Mouse (Mus musculus) neural tube, embryonic 14.5 days (tissue): ENCODE measurements at regions not wholly inside any gene's neighbourhood (a gene's known extent, or its start where the extent isn't known, plus 50 kb on each side); places are given as distances from the start of the nearest gene placed in this dataset.

Source experiments
- ATAC-seq: fragments of 200-750 bp; cut with Nextera tagmentation; 2 replicates; pipeline ENCODE4 v1.8.0; 2017; ENCODE audit warnings: low read depth, mild to moderate bottlenecking, moderate TSS enrichment, moderate library complexity
- H3K27ac ChIP-seq: fragments of 300-500 bp; sonication (generic); 2 replicates; pipeline ENCODE4 v1.5.1; 2014; ENCODE audit warnings: low read depth, mild to moderate bottlenecking, control low read depth, low read length, moderate library complexity, mixed read lengths
- H3K27me3 ChIP-seq: fragments of 300-500 bp; sonication (generic); 2 replicates; pipeline ENCODE4 v1.6.1; 2014; ENCODE audit warnings: low read length; ENCODE audit not compliant: control insufficient read depth, insufficient read depth
- H3K36me3 ChIP-seq: fragments of 300-500 bp; sonication (generic); 2 replicates; pipeline ENCODE4 v1.6.1; 2014; ENCODE audit warnings: low read length, mixed read lengths; ENCODE audit not compliant: control insufficient read depth, insufficient read depth
- H3K4me1 ChIP-seq: fragments of 300-500 bp; sonication (generic); 2 replicates; pipeline ENCODE4 v1.6.1; 2014; ENCODE audit warnings: low read length; ENCODE audit not compliant: control insufficient read depth, insufficient read depth
- H3K4me2 ChIP-seq: fragments of 300-500 bp; sonication (generic); 2 replicates; pipeline ENCODE4 v1.6.1; 2014; ENCODE audit warnings: mild to moderate bottlenecking, low read depth, low read length, control low read depth
- H3K4me3 ChIP-seq: fragments of 300-500 bp; sonication (generic); 2 replicates; pipeline ENCODE4 v1.5.1; 2014; ENCODE audit warnings: low read depth, low read length, control low read depth, mixed read lengths
- H3K9ac ChIP-seq: fragments of 300-500 bp; sonication (generic); replicated peaks from 2 replicates; pipeline ENCODE4 v1.6.1; 2014; ENCODE audit warnings: low read depth, mild to moderate bottlenecking, control low read depth, low read length, mixed read lengths
- H3K9me3 ChIP-seq: fragments of 300-500 bp; sonication (generic); 2 replicates; pipeline ENCODE4 v1.6.1; 2016; ENCODE audit warnings: low read length; ENCODE audit not compliant: control insufficient read depth
- WGBS: fragments of 180-500 bp; shearing (Covaris S2); extraction: QIAGEN DNeasy Blood & Tissue Kit; methylation state at CpG from one replicate; pipeline ENCODE4 v1.1.7; 2014; 5-methylcytosine and 5-hydroxymethylcytosine counted together

GRCm38 (mm10) chr3:100751211-100751610 is 65.9 kb upstream of the Man1a2 start:
- 89% methylated on average over 1 of the region's 1 CpGs for WGBS
- H3K27me3 ChIP-seq = no peaks in the 10 kb centered on the region
- H3K4me3 ChIP-seq = no peak overlapping the region
- no peak for ATAC-seq
- H3K4me2 ChIP-seq = no peak overlapping the region
- H3K27ac ChIP-seq = no peak overlapping the region
- no peak overlapping the region for H3K9ac ChIP-seq
- no peaks in the 10 kb centered on the region for H3K9me3 ChIP-seq
- no peaks in the 10 kb centered on the region for H3K36me3 ChIP-seq
- no peaks in the 10 kb centered on the region for H3K4me1 ChIP-seq

- no peaks in the 10 kb centered on the region for H3K9me3 ChIP-seq
- H3K9ac ChIP-seq = no peak overlapping the region
- no peak overlapping the region for H3K27ac ChIP-seq
- H3K4me3 ChIP-seq = no peak overlapping the region
- ATAC-seq = no peak
- 82% methylated on average over 6 of the region's 6 CpGs for WGBS
- no peaks in the 10 kb centered on the region for H3K4me1 ChIP-seq
- H3K27me3 ChIP-seq = no peaks in the 10 kb centered on the region
- no peak overlapping the region for H3K4me2 ChIP-seq
- H3K36me3 ChIP-seq = no peaks in the 10 kb centered on the region
Observed at GRCm38 (mm10) chr3:100748727-100749126, 63.4 kb upstream of the Man1a2 start.

- Histone ChIP-seq H3K4me1 (no peaks in the 10 kb centered on the region), H3K9me3 (no peaks in the 10 kb centered on the region), H3K27ac (no peak overlapping the region), H3K4me3 (no peak overlapping the region), H3K9ac (no peak overlapping the region), H3K36me3 (no peaks in the 10 kb centered on the region), H3K4me2 (no peak overlapping the region), H3K27me3 (no peaks in the 10 kb centered on the region)
- ATAC-seq = no peak
- WGBS = 90% methylated on average over 2 of the region's 2 CpGs
Observed at GRCm38 (mm10) chr3:100748309-100748691, 63.0 kb upstream of the Man1a2 start.

- H3K4me2 ChIP-seq = no peak overlapping the region
- H3K9me3 ChIP-seq = no peaks in the 10 kb centered on the region
- ATAC-seq = 0 out of 2 replicates have a peak, but pooled peaks have one; percentile 19
- no peaks in the 10 kb centered on the region for H3K4me1 ChIP-seq
- H3K36me3 ChIP-seq = no peaks in the 10 kb centered on the region
- H3K27me3 ChIP-seq = no peaks in the 10 kb centered on the region
- no peak overlapping the region; the same call in 1 of the 2 replicates for H3K27ac ChIP-seq
- no peak overlapping the region for H3K9ac ChIP-seq
- no peak overlapping the region for H3K4me3 ChIP-seq
- WGBS = 30% methylated on average over 15 of the region's 15 CpGs
Observed at GRCm38 (mm10) chr3:100747421-100748308, 62.4 kb upstream of the Man1a2 start.

GRCm38 (mm10) chr3:100737660-100738059 is 52.4 kb upstream of the Man1a2 start:
- Histone ChIP-seq H3K9ac (no peak overlapping the region), H3K27ac (no peak overlapping the region), H3K4me3 (no peak overlapping the region), H3K4me2 (no peak overlapping the region), H3K36me3 (no peaks in the 10 kb centered on the region), H3K27me3 (no peaks in the 10 kb centered on the region), H3K4me1 (no peaks in the 10 kb centered on the region), H3K9me3 (no peaks in the 10 kb centered on the region)
- no peak for ATAC-seq
- 90% methylated on average over 7 of the region's 7 CpGs for WGBS

- Histone ChIP-seq H3K4me2 (no peak overlapping the region), H3K9ac (no peak overlapping the region)
Observed at GRCm38 (mm10) chr3:100736539-100736938, 51.2 kb upstream of the Man1a2 start.

More at GRCm38 (mm10) chr3:100736539-100736938, 51.2 kb upstream of the Man1a2 start:
- 76% methylated on average over 3 of the region's 3 CpGs for WGBS
- Histone ChIP-seq H3K4me3 (no peak overlapping the region), H3K27me3 (no peaks in the 10 kb centered on the region), H3K9me3 (no peaks in the 10 kb centered on the region), H3K36me3 (no peaks in the 10 kb centered on the region), H3K4me1 (no peaks in the 10 kb centered on the region), H3K27ac (no peak overlapping the region)
- no peak for ATAC-seq
